ENCODE assay signal across 40 mouse cellular contexts in genomic region chr3:92816036-92816435, GRCm38 (mm10). TPM values are rescaled to one million over a fixed set of nuclear protein-coding genes. Genes with fewer than 3 reads are reported as not detected.
"Had no signal": no experiment of that assay in that cellular context is flagged by ENCODE, and none has a peak within 500 bp of the region (broad histone marks: within the 10 kb centered on the region; RNA-seq: fewer than 3 reads in every experiment).

No protein-coding gene starts in this region.

RNA-seq across cellular contexts. Expression of gene Lce1k, which starts 8.3 kb away (rescaled TPM):
- total RNA-seq: heart, postnatal 10 days; heart, postnatal 14 days; heart, postnatal 25 days; heart, postnatal 36 days; heart, postnatal 4 days; hematopoietic stem cell, adult 5-6 weeks; hindbrain, postnatal 0 days; layer of hippocampus, adult 18-20 months; layer of hippocampus, adult 2 months; layer of hippocampus, adult 8-10 months; layer of hippocampus, postnatal 10 days; layer of hippocampus, postnatal 14 days; layer of hippocampus, postnatal 25 days; layer of hippocampus, postnatal 36 days; left cerebral cortex, adult 18-20 months; left cerebral cortex, adult 2 months; left cerebral cortex, adult 8-10 months had no signal
- polyA plus RNA-seq: heart, embryonic 13.5 days; heart, embryonic 14.5 days; heart, embryonic 15.5 days; heart, embryonic 16.5 days; heart, postnatal 0 days; hindbrain, embryonic 10.5 days; hindbrain, embryonic 11.5 days; hindbrain, embryonic 12.5 days; hindbrain, embryonic 13.5 days; hindbrain, embryonic 14.5 days; hindbrain, embryonic 15.5 days; hindbrain, embryonic 16.5 days; hindbrain, postnatal 0 days; inflammation-experienced regulatory T-cells, adult 6 months; intestine, embryonic 14.5 days; intestine, embryonic 15.5 days; intestine, embryonic 16.5 days; intestine, postnatal 0 days; kidney, adult 2 months; kidney, embryonic 14.5 days; kidney, embryonic 15.5 days; kidney, embryonic 16.5 days; kidney, postnatal 0 days; large intestine, adult 2 months had no signal

RNA-seq across cellular contexts. Expression of gene Kprp, which starts 11.0 kb away (rescaled TPM):
- total RNA-seq: heart, postnatal 10 days; heart, postnatal 14 days; heart, postnatal 25 days; heart, postnatal 36 days; heart, postnatal 4 days; hematopoietic stem cell, adult 5-6 weeks; hindbrain, postnatal 0 days; layer of hippocampus, adult 18-20 months; layer of hippocampus, adult 2 months; layer of hippocampus, adult 8-10 months; layer of hippocampus, postnatal 10 days; layer of hippocampus, postnatal 14 days; layer of hippocampus, postnatal 25 days; layer of hippocampus, postnatal 36 days; left cerebral cortex, adult 18-20 months; left cerebral cortex, adult 2 months; left cerebral cortex, adult 8-10 months had no signal
- polyA plus RNA-seq: heart, embryonic 13.5 days; heart, embryonic 14.5 days; heart, embryonic 15.5 days; heart, postnatal 0 days; hindbrain, embryonic 10.5 days; hindbrain, embryonic 11.5 days; hindbrain, embryonic 12.5 days; hindbrain, embryonic 13.5 days; hindbrain, embryonic 14.5 days; hindbrain, embryonic 15.5 days; hindbrain, embryonic 16.5 days; hindbrain, postnatal 0 days; inflammation-experienced regulatory T-cells, adult 6 months; intestine, embryonic 14.5 days; intestine, embryonic 15.5 days; intestine, embryonic 16.5 days; intestine, postnatal 0 days; kidney, adult 2 months; kidney, embryonic 14.5 days; kidney, embryonic 15.5 days; kidney, postnatal 0 days; large intestine, adult 2 months had no signal

RNA-seq across cellular contexts. Expression of gene Lce1j, which starts 25.7 kb away (rescaled TPM):
- total RNA-seq: heart, postnatal 10 days; heart, postnatal 14 days; heart, postnatal 25 days; heart, postnatal 36 days; heart, postnatal 4 days; hematopoietic stem cell, adult 5-6 weeks; hindbrain, postnatal 0 days; layer of hippocampus, adult 18-20 months; layer of hippocampus, adult 2 months; layer of hippocampus, adult 8-10 months; layer of hippocampus, postnatal 10 days; layer of hippocampus, postnatal 14 days; layer of hippocampus, postnatal 25 days; layer of hippocampus, postnatal 36 days; left cerebral cortex, adult 18-20 months; left cerebral cortex, adult 2 months; left cerebral cortex, adult 8-10 months had no signal
- polyA plus RNA-seq: heart, embryonic 13.5 days; heart, embryonic 14.5 days; heart, embryonic 15.5 days; heart, embryonic 16.5 days; heart, postnatal 0 days; hindbrain, embryonic 10.5 days; hindbrain, embryonic 11.5 days; hindbrain, embryonic 12.5 days; hindbrain, embryonic 13.5 days; hindbrain, embryonic 14.5 days; hindbrain, embryonic 15.5 days; hindbrain, embryonic 16.5 days; hindbrain, postnatal 0 days; inflammation-experienced regulatory T-cells, adult 6 months; intestine, embryonic 14.5 days; intestine, embryonic 15.5 days; intestine, embryonic 16.5 days; intestine, postnatal 0 days; kidney, adult 2 months; kidney, embryonic 14.5 days; kidney, embryonic 15.5 days; kidney, embryonic 16.5 days; kidney, postnatal 0 days; large intestine, adult 2 months had no signal

RNA-seq across cellular contexts. Expression of gene Lce1l, which starts 35.0 kb away (rescaled TPM):
- total RNA-seq: heart, postnatal 10 days; heart, postnatal 14 days; heart, postnatal 25 days; heart, postnatal 36 days; heart, postnatal 4 days; hematopoietic stem cell, adult 5-6 weeks; hindbrain, postnatal 0 days; layer of hippocampus, adult 18-20 months; layer of hippocampus, adult 2 months; layer of hippocampus, adult 8-10 months; layer of hippocampus, postnatal 10 days; layer of hippocampus, postnatal 14 days; layer of hippocampus, postnatal 25 days; layer of hippocampus, postnatal 36 days; left cerebral cortex, adult 18-20 months; left cerebral cortex, adult 2 months; left cerebral cortex, adult 8-10 months had no signal
- polyA plus RNA-seq: heart, embryonic 13.5 days; heart, embryonic 14.5 days; heart, embryonic 15.5 days; heart, embryonic 16.5 days; heart, postnatal 0 days; hindbrain, embryonic 10.5 days; hindbrain, embryonic 11.5 days; hindbrain, embryonic 12.5 days; hindbrain, embryonic 13.5 days; hindbrain, embryonic 14.5 days; hindbrain, embryonic 15.5 days; hindbrain, embryonic 16.5 days; hindbrain, postnatal 0 days; inflammation-experienced regulatory T-cells, adult 6 months; intestine, embryonic 14.5 days; intestine, embryonic 15.5 days; intestine, embryonic 16.5 days; intestine, postnatal 0 days; kidney, adult 2 months; kidney, embryonic 14.5 days; kidney, embryonic 15.5 days; kidney, embryonic 16.5 days; kidney, postnatal 0 days; large intestine, adult 2 months had no signal

RNA-seq across cellular contexts. Expression of gene Lce1i, which starts 37.3 kb away (rescaled TPM):
- total RNA-seq: heart, postnatal 10 days; heart, postnatal 14 days; heart, postnatal 25 days; heart, postnatal 36 days; heart, postnatal 4 days; hematopoietic stem cell, adult 5-6 weeks; hindbrain, postnatal 0 days; layer of hippocampus, adult 18-20 months; layer of hippocampus, adult 2 months; layer of hippocampus, adult 8-10 months; layer of hippocampus, postnatal 10 days; layer of hippocampus, postnatal 14 days; layer of hippocampus, postnatal 25 days; layer of hippocampus, postnatal 36 days; left cerebral cortex, adult 18-20 months; left cerebral cortex, adult 2 months; left cerebral cortex, adult 8-10 months had no signal
- polyA plus RNA-seq: heart, embryonic 13.5 days; heart, embryonic 14.5 days; heart, embryonic 15.5 days; heart, embryonic 16.5 days; heart, postnatal 0 days; hindbrain, embryonic 10.5 days; hindbrain, embryonic 11.5 days; hindbrain, embryonic 12.5 days; hindbrain, embryonic 13.5 days; hindbrain, embryonic 14.5 days; hindbrain, embryonic 15.5 days; hindbrain, embryonic 16.5 days; hindbrain, postnatal 0 days; inflammation-experienced regulatory T-cells, adult 6 months; intestine, embryonic 14.5 days; intestine, embryonic 15.5 days; intestine, embryonic 16.5 days; intestine, postnatal 0 days; kidney, adult 2 months; kidney, embryonic 14.5 days; kidney, embryonic 15.5 days; kidney, embryonic 16.5 days; kidney, postnatal 0 days; large intestine, adult 2 months had no signal
